Mouse (Mus musculus) hindbrain, embryonic 10.5 days (tissue): ENCODE results near the gene Krtcap2. TPM values are rescaled to one million over a fixed set of nuclear protein-coding genes. Genes with fewer than 3 reads are reported as not detected.
A peak's percentile ranks its signal among the peaks of the same experiment; 100 is the strongest.

ENCODE experiments used
- DNase-seq: peaks from one replicate; pipeline ENCODE4 v3.0.0-alpha.2; 2017; ENCODE audit warnings: low spot score
- H3K27ac ChIP-seq: fragments of 300-500 bp; sonication (generic); 2 replicates; pipeline ENCODE4 v1.5.1; 2016; ENCODE audit warnings: mild to moderate bottlenecking, moderate library complexity
- H3K27me3 ChIP-seq: fragments of 300-500 bp; sonication (generic); 2 replicates; pipeline ENCODE4 v1.6.1; 2016; ENCODE audit warnings: mild to moderate bottlenecking; ENCODE audit not compliant: poor library complexity, insufficient read depth, severe bottlenecking
- H3K36me3 ChIP-seq: fragments of 300-500 bp; sonication (generic); 2 replicates; pipeline ENCODE4 v1.6.1; 2016; ENCODE audit warnings: mild to moderate bottlenecking, moderate library complexity
- H3K4me1 ChIP-seq: fragments of 300-500 bp; sonication (generic); replicated peaks from 2 replicates; pipeline ENCODE4 v1.6.1; 2016; ENCODE audit warnings: mild to moderate bottlenecking
- H3K4me3 ChIP-seq: fragments of 300-500 bp; sonication (generic); 2 replicates; pipeline ENCODE4 v1.5.1; 2016; ENCODE audit warnings: mild to moderate bottlenecking, moderate library complexity
- H3K9me3 ChIP-seq: fragments of 300-500 bp; sonication (generic); 2 replicates; pipeline ENCODE4 v1.6.1; 2016; ENCODE audit warnings: mild to moderate bottlenecking, moderate library complexity
- WGBS: fragments of 180-500 bp; shearing (Covaris S2); methylation state at CpG from one replicate; pipeline ENCODE4 v1.1.7; 2016; 5-methylcytosine and 5-hydroxymethylcytosine counted together
- polyA plus RNA-seq: library from polyadenylated mRNA; unstranded; fragments of >200 nt; fragmentation: Nextera tagmentation; extraction: Ambion mirVana; gene quantifications from 2 replicates; pipeline ENCODE4 v1.2.1, GENCODE M21; 2016

Gene Krtcap2
- polyA plus RNA-seq, 1 experiment from 2014 or later = 282 TPM

GRCm38 (mm10) chr3:89227307-89228179 lies 18.2 kb upstream of the Krtcap2 start:
- H3K36me3 ChIP-seq = peaks cover 32% of the 10 kb centered on the region
- WGBS = 2% methylated on average over 41 of the region's 41 CpGs
- H3K27me3 ChIP-seq = peaks cover 29% of the 10 kb centered on the region
- H3K4me3 ChIP-seq = peak overlapping the region; percentile 83
- H3K27ac ChIP-seq = peak overlapping the region; percentile 97
- H3K4me1 ChIP-seq = peaks cover 76% of the 10 kb centered on the region
- peak; percentile 99 for DNase-seq
- no peaks in the 10 kb centered on the region for H3K9me3 ChIP-seq

DNA sequence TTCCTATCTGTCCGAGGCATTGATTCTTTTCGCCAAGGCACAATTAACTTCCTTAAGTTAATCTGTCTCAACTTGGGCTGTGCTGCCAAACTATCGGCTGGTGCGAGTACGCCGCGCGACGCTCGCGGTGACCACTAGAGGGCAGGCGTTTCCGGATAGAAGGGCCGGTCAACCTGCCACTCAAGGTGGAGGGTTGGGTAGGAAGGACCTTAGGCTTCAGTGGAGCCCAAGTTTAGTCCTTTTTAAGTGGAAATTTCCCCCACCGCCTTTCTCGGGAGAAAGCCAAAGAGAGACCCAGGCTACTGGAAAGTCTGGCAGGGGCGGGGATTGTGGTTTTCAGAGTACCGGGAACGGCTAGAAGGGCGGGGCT lies 17.6 kb upstream of the Krtcap2 start:
- Histone ChIP-seq H3K27ac (peak overlapping the region; percentile 97), H3K36me3 (peaks cover 31% of the 10 kb centered on the region), H3K4me1 (peaks cover 76% of the 10 kb centered on the region), H3K9me3 (no peaks in the 10 kb centered on the region), H3K27me3 (peaks cover 29% of the 10 kb centered on the region), H3K4me3 (peak overlapping the region; percentile 83)
- WGBS = under 1% methylated on average over 20 of the region's 20 CpGs
- DNase-seq = peak; percentile 92

DNA sequence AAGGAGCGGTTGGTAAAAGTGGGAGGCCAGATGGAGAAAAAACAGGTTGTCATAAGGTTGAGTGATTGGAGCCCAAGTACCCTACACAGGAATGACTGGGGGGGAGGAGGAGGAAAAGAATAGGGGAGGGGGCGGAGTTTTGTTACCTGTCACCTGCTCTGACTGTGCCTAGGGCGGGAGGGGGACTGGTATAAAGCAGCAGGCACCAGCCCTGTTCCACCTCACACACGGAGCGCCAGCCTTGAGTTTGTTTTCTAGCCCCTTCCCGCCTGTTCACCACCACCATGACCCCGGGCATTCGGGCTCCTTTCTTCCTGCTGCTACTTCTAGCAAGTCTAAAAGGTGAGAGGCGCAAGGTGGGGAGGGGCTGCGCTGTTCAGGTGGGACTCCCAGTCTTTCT lies 16.9 kb upstream of the Krtcap2 start, which contains the start of gene Muc1:
Gene Muc1, plus strand, starts transcription at position 222 of the 400 bp plus-strand sequence.
- WGBS = 23% methylated on average over 10 of the region's 10 CpGs
- Histone ChIP-seq H3K27me3 (peaks cover 29% of the 10 kb centered on the region), H3K36me3 (peaks cover 28% of the 10 kb centered on the region), H3K27ac (peak within 1 kb of the TSS; percentile 97), H3K4me3 (peak within 1 kb of the TSS; percentile 83), H3K9me3 (no peaks in the 10 kb centered on the region), H3K4me1 (peaks cover 69% of the 10 kb centered on the region)
- no peak for DNase-seq

DNA sequence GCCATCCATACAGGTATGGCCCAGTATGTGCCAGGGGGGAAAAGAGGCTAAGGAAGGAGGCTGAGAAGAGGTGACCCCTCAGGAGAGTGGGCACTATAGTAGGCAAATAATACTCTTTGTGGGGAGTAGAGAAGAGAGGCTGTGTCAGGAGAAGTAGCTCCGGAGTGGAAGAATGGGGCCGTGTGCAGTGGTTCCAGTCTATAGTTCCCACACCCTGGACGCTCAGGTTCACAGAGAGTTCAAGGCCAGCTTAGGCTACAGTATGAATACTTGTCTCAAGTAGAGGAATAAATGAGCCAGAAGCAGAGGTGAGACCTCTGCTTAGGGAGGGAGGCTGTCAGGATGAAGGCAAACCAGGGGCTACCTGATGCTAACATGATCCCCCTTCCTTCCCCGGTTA lies 16.5 kb upstream of the Krtcap2 start:
- H3K4me3 ChIP-seq = 0 out of 2 replicates have a peak overlapping the region, but pooled peaks have one; percentile 83
- peaks cover 29% of the 10 kb centered on the region for H3K27me3 ChIP-seq
- peaks cover 27% of the 10 kb centered on the region for H3K36me3 ChIP-seq
- peak overlapping the region; percentile 97; the same call in 1 of the 2 replicates for H3K27ac ChIP-seq
- H3K9me3 ChIP-seq = no peaks in the 10 kb centered on the region
- DNase-seq = no peak
- H3K4me1 ChIP-seq = peaks cover 65% of the 10 kb centered on the region
- 65% methylated on average over 4 of the region's 4 CpGs for whole genome bisulfite sequencing

- H3K4me1 ChIP-seq = peaks cover 52% of the 10 kb centered on the region
Observed at GRCm38 (mm10) chr3:89230561-89230960, 15.2 kb upstream of the Krtcap2 start.

GRCm38 (mm10) chr3:89231345-89231744 lies 14.4 kb upstream of the Krtcap2 start:
- H3K4me1 ChIP-seq = peaks cover 44% of the 10 kb centered on the region
- no peak overlapping the region for H3K27ac ChIP-seq
- peaks cover 36% of the 10 kb centered on the region for H3K27me3 ChIP-seq
- 77% methylated on average over 7 of the region's 7 CpGs for WGBS
- peaks cover 32% of the 10 kb centered on the region for H3K36me3 ChIP-seq
- no peak overlapping the region for H3K4me3 ChIP-seq
- DNase-seq = no peak
- H3K9me3 ChIP-seq = no peaks in the 10 kb centered on the region

More at GRCm38 (mm10) chr3:89230561-89230960, 15.2 kb upstream of the Krtcap2 start:
- Histone ChIP-seq H3K9me3 (no peaks in the 10 kb centered on the region), H3K27ac (no peak overlapping the region), H3K27me3 (peaks cover 36% of the 10 kb centered on the region), H3K36me3 (peaks cover 27% of the 10 kb centered on the region), H3K4me3 (no peak overlapping the region)
- DNase-seq = no peak
- WGBS = 88% methylated on average over 2 of the region's 2 CpGs

GRCm38 (mm10) chr3:89231772-89232275 lies 13.9 kb upstream of the Krtcap2 start:
- 74% methylated on average over 16 of the region's 16 CpGs for WGBS
- Histone ChIP-seq H3K4me1 (peaks cover 40% of the 10 kb centered on the region), H3K27ac (0 out of 2 replicates have a peak overlapping the region, but pooled peaks have one; percentile 8), H3K27me3 (peaks cover 36% of the 10 kb centered on the region), H3K4me3 (no peak overlapping the region), H3K9me3 (no peaks in the 10 kb centered on the region), H3K36me3 (peaks cover 37% of the 10 kb centered on the region)
- DNase-seq = no peak

DNA sequence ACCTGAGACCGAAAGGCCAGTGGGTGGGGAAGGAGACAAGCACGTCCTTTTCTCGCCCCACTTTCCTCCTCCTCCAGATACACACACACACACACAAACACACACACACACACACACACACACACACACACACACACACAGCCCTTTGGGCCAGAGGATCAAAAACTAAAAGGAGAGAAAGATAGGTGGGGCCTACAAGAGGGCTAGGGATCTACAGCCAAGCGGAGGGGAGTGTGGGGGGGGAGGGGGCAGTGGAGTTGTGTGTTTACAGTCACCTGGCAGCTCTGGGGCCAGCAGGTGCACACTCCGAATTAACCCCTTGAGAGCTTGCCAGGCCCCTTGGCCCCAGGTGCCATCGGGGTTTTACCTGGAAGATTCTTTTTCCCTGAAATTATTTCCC lies 13.2 kb upstream of the Krtcap2 start:
- no peak for DNase-seq
- Histone ChIP-seq H3K4me1 (peaks cover 33% of the 10 kb centered on the region), H3K27ac (no peak overlapping the region), H3K9me3 (no peaks in the 10 kb centered on the region), H3K27me3 (peaks cover 36% of the 10 kb centered on the region), H3K4me3 (no peak overlapping the region), H3K36me3 (peaks cover 42% of the 10 kb centered on the region)
- WGBS = 70% methylated on average over 6 of the region's 6 CpGs

DNA sequence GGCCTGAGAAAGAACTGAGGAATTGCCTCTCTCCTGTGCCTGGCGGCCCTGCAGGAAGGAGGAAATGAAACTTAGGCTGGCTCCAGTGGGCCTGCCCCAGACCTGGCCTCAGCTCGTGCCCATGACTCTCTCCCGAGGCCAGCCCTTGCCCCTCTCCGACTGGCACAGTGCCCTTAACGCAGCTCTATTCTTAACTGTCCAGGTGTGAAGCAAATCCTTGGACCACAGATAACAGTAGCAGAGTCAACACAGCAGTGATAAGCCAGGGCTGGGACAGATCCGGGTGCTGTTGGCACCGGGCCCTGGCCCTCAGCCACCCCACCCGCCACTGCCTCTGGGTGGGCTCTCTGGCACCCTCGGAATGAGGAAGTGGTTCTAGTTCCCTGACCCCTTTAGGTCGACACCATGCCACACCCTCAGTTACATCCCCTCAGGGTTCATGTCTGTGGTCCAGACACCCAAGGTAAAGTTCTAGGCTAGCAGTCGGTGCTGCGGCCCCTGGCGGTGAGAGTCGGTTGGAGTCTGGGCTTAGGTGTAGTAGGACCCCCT lies 12.1 kb upstream of the Krtcap2 start:
- peaks cover 26% of the 10 kb centered on the region for H3K4me1 ChIP-seq
- peaks cover 53% of the 10 kb centered on the region for H3K36me3 ChIP-seq
- no peak overlapping the region for H3K27ac ChIP-seq
- DNase-seq = no peak
- H3K27me3 ChIP-seq = peaks cover 34% of the 10 kb centered on the region
- H3K4me3 ChIP-seq = no peak overlapping the region
- H3K9me3 ChIP-seq = no peaks in the 10 kb centered on the region
- 89% methylated on average over 14 of the region's 14 CpGs for WGBS

DNA sequence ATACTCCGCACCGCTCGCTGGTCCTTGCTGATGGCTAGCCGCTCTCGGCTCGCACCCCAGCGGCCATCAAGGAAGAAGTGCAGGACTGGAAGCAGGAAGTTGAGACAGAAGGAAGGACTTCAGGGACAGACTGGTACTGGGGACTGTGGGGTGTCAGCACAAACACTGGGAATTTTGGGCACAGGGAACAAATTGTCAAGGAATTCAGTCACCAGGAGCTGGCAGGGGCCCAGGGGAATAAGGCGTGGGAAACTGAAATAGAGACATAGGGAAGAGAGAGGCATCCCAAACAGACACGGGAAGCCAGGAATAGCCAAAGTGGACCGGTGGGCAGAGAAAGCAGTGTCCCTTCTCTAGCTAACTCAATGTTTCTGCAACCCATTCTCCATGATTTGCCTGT lies 9.2 kb upstream of the Krtcap2 start:
- Histone ChIP-seq H3K36me3 (peaks cover 66% of the 10 kb centered on the region), H3K9me3 (no peaks in the 10 kb centered on the region), H3K27ac (no peak overlapping the region), H3K4me3 (no peak overlapping the region), H3K4me1 (peaks cover 20% of the 10 kb centered on the region), H3K27me3 (peaks cover 12% of the 10 kb centered on the region)
- no peak for DNase-seq
- 90% methylated on average over 10 of the region's 10 CpGs for WGBS

DNA sequence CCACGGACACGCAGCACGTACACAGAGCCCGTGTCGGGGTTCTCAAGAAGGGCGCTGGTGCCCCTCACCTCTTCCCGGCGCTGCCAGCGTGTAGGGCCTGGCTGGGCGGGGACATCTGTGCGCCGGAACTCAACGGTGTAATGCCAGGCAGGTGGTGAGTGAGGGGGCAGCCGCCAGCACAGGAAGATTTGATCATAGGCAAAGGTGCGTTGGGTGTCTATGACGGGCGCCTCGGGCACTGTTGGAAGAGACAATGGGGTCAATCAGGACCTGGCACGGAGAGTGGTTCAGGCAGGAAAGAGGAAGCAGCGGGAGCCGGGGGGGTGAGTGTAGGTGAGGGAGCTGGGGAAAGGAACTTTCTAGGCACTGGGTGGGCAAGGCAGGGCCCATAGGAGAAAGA lies 8.1 kb upstream of the Krtcap2 start:
- H3K27me3 ChIP-seq = peaks cover 6% of the 10 kb centered on the region; the same call in 1 of the 2 replicates
- H3K27ac ChIP-seq = no peak overlapping the region
- peaks cover 17% of the 10 kb centered on the region for H3K4me1 ChIP-seq
- H3K9me3 ChIP-seq = no peaks in the 10 kb centered on the region
- no peak for DNase-seq
- WGBS = 93% methylated on average over 21 of the region's 21 CpGs
- no peak overlapping the region for H3K4me3 ChIP-seq
- H3K36me3 ChIP-seq = peaks cover 74% of the 10 kb centered on the region

DNA sequence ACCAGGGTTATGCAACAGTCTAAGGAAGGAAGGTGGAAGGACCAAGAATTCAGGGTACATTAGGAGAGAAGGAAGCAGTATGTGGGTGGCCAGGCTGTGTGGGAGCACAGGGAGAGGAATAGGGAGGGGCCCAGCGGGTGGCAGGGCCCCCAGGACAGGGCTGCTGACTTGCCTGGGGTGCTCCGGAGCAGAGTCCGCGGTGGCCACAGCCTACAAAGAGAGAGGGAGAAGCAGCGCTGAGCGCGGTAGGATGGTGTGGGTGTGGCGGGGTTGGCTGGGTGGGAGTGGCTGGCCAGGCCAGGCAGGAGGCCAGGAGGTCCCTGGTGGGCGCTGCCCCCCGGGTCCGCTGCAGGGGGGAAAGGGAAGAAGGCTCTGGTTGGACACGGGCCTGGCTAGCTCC lies 7.3 kb upstream of the Krtcap2 start:
- Histone ChIP-seq H3K4me3 (no peak overlapping the region), H3K27me3 (peaks cover 10% of the 10 kb centered on the region), H3K9me3 (no peaks in the 10 kb centered on the region), H3K4me1 (peaks cover 19% of the 10 kb centered on the region), H3K36me3 (peaks cover 68% of the 10 kb centered on the region), H3K27ac (no peak overlapping the region)
- WGBS = 71% methylated on average over 12 of the region's 12 CpGs
- no peak for DNase-seq

- Histone ChIP-seq H3K36me3 (peaks cover 34% of the 10 kb centered on the region), H3K4me1 (peaks cover 58% of the 10 kb centered on the region), H3K9me3 (no peaks in the 10 kb centered on the region), H3K4me3 (no peak overlapping the region), H3K27ac (no peak overlapping the region), H3K27me3 (peaks cover 29% of the 10 kb centered on the region)
- 72% methylated on average over 9 of the region's 9 CpGs for WGBS
- DNase-seq = peak; percentile 65
Observed at GRCm38 (mm10) chr3:89242331-89242895, 3.4 kb upstream of the Krtcap2 start.
